Mouse (Mus musculus): ENCODE measurements around the gene Mul1.

DNA sequence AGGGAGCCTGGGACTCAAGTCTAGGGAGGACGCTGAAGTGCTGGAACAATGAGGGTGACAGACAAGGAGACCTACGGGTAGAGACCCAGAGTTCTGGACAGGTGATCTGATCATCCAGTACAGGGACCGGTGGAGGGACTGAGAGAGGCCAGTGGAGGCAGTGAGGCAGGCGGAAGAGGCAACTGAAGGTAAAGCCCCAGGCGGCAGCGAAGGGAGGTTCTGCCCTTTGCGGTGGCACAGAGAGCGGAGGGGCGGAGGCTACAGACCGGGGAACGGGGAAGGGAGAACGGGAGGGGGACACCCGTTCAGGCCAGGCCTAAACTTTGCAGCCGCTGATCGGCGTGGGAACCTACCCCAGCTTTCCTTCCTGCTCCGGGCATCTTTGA, 21.5 kb downstream of the Mul1 start:
- TF ChIP-seq CTCF (IDR thresholded peaks at IDR 0.05; ENCODE audit: insufficient read depth, low read depth, low read length): no peak
- no peak for TF ChIP-seq POLR2A (IDR thresholded peaks at IDR 0.05; ENCODE audit: insufficient read depth, low read depth, low read length)

Data from olfactory bulb, adult 2 months (tissue).